Mouse (Mus musculus) C2C12 (cell line): ENCODE measurements around the gene Fam193b. TPM values are rescaled to one million over a fixed set of nuclear protein-coding genes. Genes with fewer than 3 reads are reported as not detected.
A peak's percentile ranks its signal among the peaks of the same experiment; 100 is the strongest.

Experiments
- H3K27me3 ChIP-seq: one replicate; pipeline ENCODE4 v1.6.1; 2011; ENCODE audit not compliant: control insufficient read depth, insufficient read depth, insufficient read length
- H3K36me3 ChIP-seq: one replicate; pipeline ENCODE4 v1.6.1; 2011; ENCODE audit not compliant: control insufficient read depth, insufficient read depth
- H3K4me3 ChIP-seq: one replicate; pipeline ENCODE4 v1.5.1; 2011; ENCODE audit warnings: mild to moderate bottlenecking, control low read depth; ENCODE audit not compliant: poor library complexity, insufficient read depth, severe bottlenecking
- H3K79me2 ChIP-seq: one replicate; pipeline ENCODE4 v1.6.1; 2011; ENCODE audit not compliant: control insufficient read depth, insufficient read depth
- H3K79me3 ChIP-seq: one replicate; pipeline ENCODE4 v1.6.1; 2011; ENCODE audit warnings: low read depth, control low read depth
- H3ac ChIP-seq: one replicate; pipeline ENCODE3; 2011; ENCODE audit warnings: low read depth; ENCODE audit not compliant: control insufficient read depth, insufficient read length
- CEBPB ChIP-seq: IDR thresholded peaks from one replicate; pipeline ENCODE4 v1.6.1; 2011; ENCODE audit warnings: low read depth, mild to moderate bottlenecking, control low read depth, moderate library complexity
- CTCF ChIP-seq: IDR thresholded peaks from one replicate; pipeline ENCODE4 v1.5.1; 2011; ENCODE audit not compliant: control insufficient read depth, insufficient read depth, insufficient read length
- FOSL1 ChIP-seq: IDR thresholded peaks from one replicate; pipeline ENCODE4 v1.8.0; 2011; ENCODE audit warnings: mild to moderate bottlenecking, low read length; ENCODE audit not compliant: poor library complexity, insufficient read depth, severe bottlenecking
- MAX ChIP-seq: IDR thresholded peaks from one replicate; pipeline ENCODE4 v1.6.1; 2011; ENCODE audit warnings: mild to moderate bottlenecking, control low read depth
- MYOD1 ChIP-seq: IDR thresholded peaks from one replicate; pipeline ENCODE4 v1.6.1; 2011; ENCODE audit warnings: low read depth; ENCODE audit not compliant: control insufficient read depth, insufficient read length
- MYOG ChIP-seq: IDR thresholded peaks from one replicate; pipeline ENCODE4 v1.6.1; 2011; ENCODE audit not compliant: control insufficient read depth, insufficient read length; ENCODE audit errors: extremely low read depth
- USF1 ChIP-seq: IDR thresholded peaks from one replicate; pipeline ENCODE4 v1.6.1; 2011; ENCODE audit warnings: low read depth, mild to moderate bottlenecking, control low read depth, moderate library complexity
- polyA plus RNA-seq: library from polyadenylated mRNA; unstranded; fragments of >200 nt; fragmentation: generic; extraction: Trizol; gene quantifications from one replicate; pipeline ENCODE4 v1.2.1, GENCODE M21; 2012; ENCODE audit warnings: missing spikeins

The Fam193b gene
- polyA plus RNA-seq, 1 experiment: 15.9 TPM

DNA sequence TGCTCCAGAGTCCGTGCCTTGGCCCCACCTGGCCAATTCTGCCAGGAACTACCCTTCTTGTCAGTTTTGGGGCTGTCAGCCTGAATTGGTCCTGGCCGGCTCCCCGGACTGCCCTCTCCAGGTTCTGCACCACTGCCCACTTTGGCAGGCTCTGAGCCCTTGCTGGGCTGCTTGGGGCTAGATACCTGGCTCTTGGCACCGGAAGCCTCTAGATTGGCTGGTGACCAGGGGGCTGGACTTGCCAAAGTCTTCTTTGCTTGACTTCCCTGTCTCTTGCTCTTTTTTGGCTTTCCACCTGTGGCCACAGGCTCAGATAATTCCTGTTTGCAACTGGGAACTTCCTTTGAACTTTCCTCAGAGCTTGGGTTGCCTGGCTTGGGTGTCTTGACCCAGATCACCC lies 28.0 kb downstream of the Fam193b start:
- H3K79me3 ChIP-seq: no peaks in the 10 kb centered on the region
- H3K79me2 ChIP-seq: no peaks in the 10 kb centered on the region
- H3K36me3 ChIP-seq: peaks cover 74% of the 10 kb centered on the region
- TF ChIP-seq USF1 (no peak), MYOG (no peak), CTCF (no peak), MYOD1 (no peak), CEBPB (no peak), FOSL1 (no peak), MAX (no peak)
- H3K27me3 ChIP-seq: no peaks in the 10 kb centered on the region
- no peak overlapping the region for H3K4me3 ChIP-seq
- no peak overlapping the region for H3ac ChIP-seq

DNA sequence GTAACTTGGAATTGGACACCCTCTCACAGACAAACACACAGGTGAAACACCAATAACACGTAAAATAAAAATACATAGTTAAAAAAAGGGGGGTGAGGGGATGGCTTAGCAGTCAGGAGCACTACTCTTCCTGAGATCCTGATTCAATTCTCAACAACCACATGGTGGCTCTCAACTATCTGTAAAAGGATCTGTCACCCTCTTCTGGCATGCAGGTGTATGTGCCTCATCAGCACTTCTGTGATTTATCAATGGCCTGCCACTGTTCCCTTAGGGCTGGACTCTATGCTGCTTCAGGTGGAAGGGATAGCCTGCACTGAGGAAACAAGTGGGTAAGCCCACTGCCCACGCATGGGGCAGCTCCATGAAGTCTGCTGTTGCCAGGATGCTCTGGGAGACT lies 30.0 kb downstream of the Fam193b start:
- H3K79me3 ChIP-seq: peaks cover 1% of the 10 kb centered on the region
- peaks cover 3% of the 10 kb centered on the region for H3K79me2 ChIP-seq
- no peak for TF ChIP-seq USF1
- no peak for TF ChIP-seq MYOD1
- no peak for TF ChIP-seq MAX
- TF ChIP-seq FOSL1: no peak
- no peak for TF ChIP-seq CEBPB
- H3K36me3 ChIP-seq: peaks cover 66% of the 10 kb centered on the region
- H3K27me3 ChIP-seq: no peaks in the 10 kb centered on the region
- H3K4me3 ChIP-seq: no peak overlapping the region
- no peak overlapping the region for H3ac ChIP-seq

DNA sequence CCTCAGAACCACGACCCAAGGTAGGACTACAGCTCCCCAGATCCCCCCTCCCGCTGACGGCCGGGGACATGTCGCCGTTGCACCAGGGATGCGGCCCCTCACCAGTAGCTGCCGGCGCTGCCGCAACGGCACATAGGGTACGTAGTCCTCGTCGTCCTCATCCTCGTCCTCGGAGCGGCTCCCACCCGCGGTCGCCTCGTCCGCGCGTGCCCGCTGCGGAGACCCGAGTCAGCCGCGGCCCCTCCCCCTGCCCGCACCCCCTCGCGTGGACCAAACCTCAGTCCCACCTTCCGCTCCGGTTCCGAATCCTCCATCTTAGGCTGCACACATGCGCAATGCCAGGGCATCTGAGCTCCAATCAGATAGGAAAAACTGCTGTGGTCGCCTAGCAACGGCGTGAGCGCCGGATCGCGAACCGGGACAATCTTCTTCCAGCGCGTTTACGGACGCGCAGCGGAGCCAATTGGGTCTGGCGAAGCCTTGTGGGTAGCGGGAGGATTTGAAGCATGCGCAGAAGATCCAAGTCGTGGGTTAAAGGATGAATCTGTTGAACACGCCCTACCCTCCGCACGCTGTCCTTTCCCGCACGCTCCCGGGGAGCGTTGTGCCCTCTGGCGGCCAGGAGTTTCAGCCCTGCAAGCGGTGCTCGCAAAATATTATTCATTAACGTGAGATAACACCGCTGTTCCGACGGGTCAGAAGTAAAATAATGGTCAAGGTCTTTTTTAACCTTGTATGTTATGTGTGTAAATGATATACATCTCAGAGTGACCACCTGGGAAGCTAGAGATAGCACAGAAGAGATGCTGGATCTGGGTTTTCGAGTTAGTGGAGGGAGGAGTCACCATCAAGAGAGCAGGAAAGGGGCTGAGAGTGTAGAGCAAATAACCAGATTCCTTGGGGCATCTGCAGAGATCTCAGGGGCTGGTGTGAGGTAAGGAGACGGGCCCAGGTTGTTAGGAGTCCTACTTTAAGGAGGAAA lies 34.4 kb downstream of the Fam193b start, which contains the start of gene Ddx41:
Gene Ddx41, minus strand, starts transcription at position 465 of the 982 bp plus-strand sequence.
- H3K79me3 ChIP-seq: peaks cover 11% of the 10 kb centered on the region
- H3ac ChIP-seq: peak within 1 kb of the TSS; percentile 93
- no peaks in the 10 kb centered on the region for H3K27me3 ChIP-seq
- H3K79me2 ChIP-seq: peaks cover 17% of the 10 kb centered on the region
- H3K36me3 ChIP-seq: peaks cover 69% of the 10 kb centered on the region
- peak within 1 kb of the TSS; percentile 80 for H3K4me3 ChIP-seq
- TF ChIP-seq MAX (peak; percentile 96), CTCF (peak; percentile 76), MYOD1 (no peak)

DNA sequence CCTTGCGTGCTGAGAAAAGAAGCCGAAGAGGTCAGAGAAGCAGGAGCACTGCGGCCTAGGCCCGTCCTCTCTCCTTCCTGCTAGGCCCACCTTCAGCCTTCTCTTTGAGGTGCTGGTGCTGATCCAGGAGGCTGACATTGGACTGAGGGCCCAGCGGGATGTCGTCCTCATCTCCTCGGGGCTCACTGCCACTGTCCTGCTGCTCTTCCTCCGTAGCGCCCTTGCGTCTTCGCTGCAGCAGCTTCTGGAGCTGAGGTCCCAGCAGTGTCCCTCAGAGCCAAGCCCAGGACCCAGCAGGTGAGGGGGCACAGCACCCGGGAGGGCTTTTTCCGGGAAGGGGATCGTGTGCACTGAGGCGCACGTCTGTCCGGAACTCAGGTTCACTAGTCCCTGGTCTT lies 35.1 kb downstream of the Fam193b start:
- Histone ChIP-seq H3ac (peak overlapping the region; percentile 93), H3K27me3 (no peaks in the 10 kb centered on the region), H3K36me3 (peaks cover 68% of the 10 kb centered on the region), H3K79me2 (peaks cover 17% of the 10 kb centered on the region), H3K4me3 (peak overlapping the region; percentile 80), H3K79me3 (peaks cover 11% of the 10 kb centered on the region)
- TF ChIP-seq CEBPB (no peak), CTCF (no peak), MYOG (no peak), MAX (no peak), FOSL1 (no peak), MYOD1 (no peak), USF1 (no peak)

DNA sequence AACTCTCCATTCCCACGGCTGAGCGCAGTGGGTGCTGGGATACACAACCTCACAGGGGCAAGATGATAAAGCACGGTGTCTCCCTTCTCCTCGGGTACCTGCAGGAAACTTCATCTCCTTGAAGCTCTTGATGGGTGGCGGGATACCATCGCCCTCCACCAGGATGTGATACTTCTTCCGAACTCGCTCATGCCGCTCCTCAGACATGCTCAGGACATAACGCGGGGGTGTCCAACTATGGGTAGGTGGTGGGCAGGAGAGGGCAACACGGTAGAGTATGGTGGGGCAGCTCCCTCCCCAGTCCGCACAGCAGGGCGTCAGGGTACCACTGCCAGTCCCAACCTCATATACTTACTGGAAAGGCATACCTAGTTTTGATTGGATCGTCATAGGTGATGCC lies 35.7 kb downstream of the Fam193b start:
- peaks cover 17% of the 10 kb centered on the region for H3K79me2 ChIP-seq
- H3K27me3 ChIP-seq: no peaks in the 10 kb centered on the region
- peak overlapping the region; percentile 80 for H3K4me3 ChIP-seq
- TF ChIP-seq MYOG (no peak), FOSL1 (no peak), CEBPB (no peak), MYOD1 (no peak), MAX (no peak), CTCF (no peak), USF1 (no peak)
- H3ac ChIP-seq: peak overlapping the region; percentile 93
- H3K79me3 ChIP-seq: peaks cover 11% of the 10 kb centered on the region
- H3K36me3 ChIP-seq: peaks cover 68% of the 10 kb centered on the region
